Mouse (Mus musculus) ES-Bruce4 (cell line): ENCODE results near the gene Slc44a1.

Source experiments
- CTCF ChIP-seq: IDR thresholded peaks from one replicate; pipeline ENCODE4 v1.8.1; 2011; ENCODE audit warnings: low read depth, low read length
- POLR2A ChIP-seq: IDR thresholded peaks from one replicate; pipeline ENCODE4 v1.8.1; 2011; ENCODE audit warnings: low read length; ENCODE audit not compliant: insufficient read depth

DNA sequence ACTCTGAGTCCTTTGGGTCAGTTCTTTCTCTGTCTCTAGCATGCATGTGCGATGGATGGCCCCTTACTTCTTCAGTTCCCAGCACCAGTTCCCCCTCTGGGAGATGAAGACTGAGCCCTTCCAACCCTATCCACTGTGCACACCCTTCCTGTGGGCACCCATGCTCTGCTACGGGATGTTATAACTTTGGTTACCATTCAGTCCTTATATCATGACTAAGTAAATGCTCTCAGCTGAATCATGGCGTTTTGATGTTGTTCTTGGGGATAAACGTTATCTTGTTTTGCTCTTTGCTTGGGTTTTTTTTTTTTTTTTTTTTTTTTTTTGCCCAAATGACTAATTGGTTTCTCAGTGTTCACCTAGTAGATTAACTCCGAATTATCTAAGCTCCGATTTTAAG, 16.4 kb downstream of the Slc44a1 start:
- TF ChIP-seq CTCF = no peak
- TF ChIP-seq POLR2A = no peak
